Mouse (Mus musculus) heart, postnatal 14 days (tissue): ENCODE results near the gene Tmem126b. TPM values are rescaled to one million over a fixed set of nuclear protein-coding genes. Genes with fewer than 3 reads are reported as not detected.
A peak's percentile ranks its signal among the peaks of the same experiment; 100 is the strongest.

Source experiments
- DNase-seq, 2 experiments: peaks; one replicate each; pipeline ENCODE4 v3.0.0; 2021 to 2022
- intact Hi-C: fragments of 180-260 bp; cut with DNase I; formaldehyde crosslinking; loops from one replicate; pipeline ENCODE4 v1.15.1; 2025
- long read RNA-seq, 2 experiments: library from polyadenylated mRNA; stranded (forward); transcript quantifications; one replicate each; pipeline ENCODE4 v2.0.0; 2021
- total RNA-seq, 2 experiments: library from RNA; stranded (reverse); gene quantifications; 2 replicates each; pipeline ENCODE4 v1.2.3; 2021

The Tmem126b gene
- 10 to 100 TPM; 22.1 to 22.7 TPM for total RNA-seq
- long read RNA-seq, experiment 1, transcript Tmem126b-201 (5 exons, 2,259 nt) = major isoform, 79 of 84 reads
- long read RNA-seq, experiment 1, partial matches to known transcripts = 2 of 84 reads
- long read RNA-seq, experiment 1, other reads (novel, unspliced or antisense) = 3 of 84 reads
- long read RNA-seq, experiment 2, transcript Tmem126b-201 (5 exons, 2,259 nt) = major isoform, 69 of 73 reads
- long read RNA-seq, experiment 2, partial matches to known transcripts = 1 of 73 reads
- long read RNA-seq, experiment 2, other reads (novel, unspliced or antisense) = 3 of 73 reads

GRCm38 (mm10) chr7:90475793-90476312 is at the start of gene Tmem126b:
Gene Tmem126b (minus strand): TSS chr7:90476001.
- peak; percentile 97 to 99 for DNase-seq
- intact Hi-C loops = loop anchor here (1.0 kb wide), 1 partner anchor 33 kb away; no protein-coding TSS in a partner anchor

GRCm38 (mm10) chr7:90512293-90512692 is 36.5 kb upstream of the Tmem126b start:
- intact Hi-C loops = no loop called here
- no peak for DNase-seq

DNA sequence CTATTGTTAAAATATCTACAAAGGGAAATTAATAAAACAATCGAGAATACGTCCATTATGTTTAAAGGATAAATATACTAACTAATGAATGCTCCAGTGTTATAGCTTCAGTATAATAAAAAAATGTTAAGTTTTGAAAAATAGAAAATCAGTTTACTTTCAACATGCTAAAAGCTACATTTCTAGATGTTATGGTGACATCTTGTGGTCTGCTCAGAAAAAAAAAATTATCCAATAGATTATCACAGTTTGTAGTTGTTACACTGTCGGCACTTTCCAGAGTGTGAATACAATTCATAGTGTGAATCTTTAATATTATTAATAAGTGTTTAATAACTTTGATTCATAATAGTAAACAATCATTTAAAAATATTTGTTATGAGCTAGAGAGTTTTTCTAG is 32.3 kb upstream of the Tmem126b start:
- DNase-seq = no peak
- intact Hi-C loops = no loop called here

- DNase-seq = no peak
- intact Hi-C loops = no loop called here
Observed at GRCm38 (mm10) chr7:90482607-90483006, 6.8 kb upstream of the Tmem126b start.

- intact Hi-C loops = loop anchor here (1.0 kb wide), 1 partner anchor 33 kb away; no protein-coding TSS in a partner anchor
- DNase-seq = no peak
Observed at GRCm38 (mm10) chr7:90476313-90477245, 778 bp upstream of the Tmem126b start, which contains the start of gene Dlg2. Gene Dlg2 (plus strand): TSS chr7:90476672.

DNA sequence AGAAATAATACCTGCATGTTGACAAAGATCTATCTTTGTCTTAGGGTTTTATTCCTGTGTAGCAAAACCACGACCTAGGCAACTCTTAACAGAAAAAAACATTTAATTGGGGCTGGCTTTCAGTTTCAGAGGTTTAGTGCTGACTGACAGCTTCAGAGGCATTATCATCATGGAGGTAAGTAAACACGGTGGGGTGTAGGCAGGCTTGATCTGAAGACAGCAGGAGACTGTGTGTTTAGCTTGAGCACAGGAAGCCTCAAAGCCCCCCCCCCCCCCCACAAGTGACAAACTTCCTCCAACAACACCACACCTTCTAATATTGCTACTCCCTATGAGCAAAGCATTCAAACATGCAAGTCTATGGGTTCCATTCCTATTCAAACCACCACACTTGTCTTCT is 2.3 kb downstream of the Tmem126b start:
- DNase-seq = no peak
- intact Hi-C loops = no loop called here

DNA sequence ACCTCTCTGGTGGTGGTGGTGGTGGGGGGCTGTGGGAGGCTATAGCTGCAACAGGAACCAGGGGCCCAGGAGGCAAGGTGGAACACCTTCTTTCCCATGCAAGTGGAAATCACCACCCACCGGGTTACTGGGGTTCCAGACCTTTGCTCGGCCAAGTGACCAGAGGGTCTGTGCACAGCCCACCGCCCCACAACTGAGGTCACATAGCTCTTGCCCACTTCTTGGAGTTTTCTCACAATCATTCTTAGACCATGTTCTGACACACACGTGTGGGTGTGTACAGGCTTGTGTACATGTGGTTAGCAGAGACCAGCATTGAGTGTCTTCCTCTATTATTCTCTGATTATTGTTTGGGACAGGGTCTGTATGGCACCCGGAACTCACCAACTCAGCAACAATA is 14.4 kb downstream of the Tmem126b start:
- intact Hi-C loops = no loop called here
- DNase-seq = no peak

DNA sequence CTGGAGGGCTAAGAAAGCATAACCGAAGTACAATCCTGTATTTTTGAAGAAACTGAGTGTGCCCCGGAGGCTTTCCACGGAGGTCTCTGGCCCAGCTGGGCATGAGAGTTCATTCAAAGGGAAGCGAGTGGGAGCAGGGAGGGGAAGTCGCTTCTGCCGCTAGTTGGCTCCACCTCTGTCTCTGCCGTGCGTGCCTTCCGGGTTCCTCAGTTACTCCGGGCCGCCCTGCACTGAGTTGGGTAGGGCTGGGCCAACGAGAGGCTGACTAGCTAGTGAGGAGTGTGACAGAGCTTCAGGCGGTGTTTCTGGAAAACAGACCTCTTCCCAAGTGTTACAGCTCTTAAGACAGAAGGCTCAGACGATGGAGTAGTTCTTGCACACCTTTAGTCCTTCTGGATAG is 14.9 kb downstream of the Tmem126b start:
- intact Hi-C loops = no loop called here
- peak; percentile 23 to 30 for DNase-seq

- intact Hi-C loops = no loop called here
- no peak for DNase-seq
Observed at GRCm38 (mm10) chr7:90460330-90460729, 15.5 kb downstream of the Tmem126b start.

- DNase-seq = no peak
- intact Hi-C loops = no loop called here
Observed at GRCm38 (mm10) chr7:90457517-90457916, 18.3 kb downstream of the Tmem126b start.

DNA sequence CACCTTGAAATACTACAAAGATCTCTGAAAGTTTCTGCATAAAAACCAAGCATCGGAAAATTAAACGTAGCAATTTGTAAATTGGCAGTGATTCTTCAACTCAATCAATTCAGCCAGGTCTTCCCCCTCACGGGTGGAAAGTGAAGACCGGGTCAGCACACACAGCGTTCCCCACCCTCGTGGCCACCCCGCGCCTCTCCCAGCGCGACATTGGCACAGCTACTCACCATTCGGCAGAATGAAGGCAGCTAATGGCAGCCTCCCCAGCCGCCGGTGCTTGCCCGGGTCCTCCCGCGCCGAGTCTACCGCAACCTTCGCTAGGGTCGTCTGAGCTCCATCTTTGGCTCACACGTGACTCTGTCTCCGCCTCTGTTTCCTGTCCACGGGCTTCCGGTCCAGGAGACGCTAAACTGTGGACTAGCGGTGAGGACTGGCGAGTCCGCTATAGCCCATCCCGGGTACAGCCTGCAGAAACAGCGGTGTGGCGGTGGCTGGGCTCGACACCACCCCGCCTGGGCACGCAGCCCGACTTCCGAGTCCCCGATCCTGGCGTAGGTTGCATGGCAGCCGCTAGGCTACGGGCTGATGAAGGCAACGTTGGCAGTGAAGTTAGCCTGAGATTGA is 18.8 kb downstream of the Tmem126b start, which contains the start of gene Tmem126a:
Tmem126a (minus strand) TSS at position 385 of the 624 bp plus-strand sequence.
- DNase-seq = peak; percentile 82 to 85
- intact Hi-C loops = loop anchor here (1.0 kb wide), 1 partner anchor 13 kb away; no protein-coding TSS in a partner anchor

GRCm38 (mm10) chr7:90456149-90456844 is 19.5 kb downstream of the Tmem126b start:
- intact Hi-C loops = loop anchor here (1.0 kb wide), 1 partner anchor 12 kb away; no protein-coding TSS in a partner anchor
- DNase-seq = no peak

DNA sequence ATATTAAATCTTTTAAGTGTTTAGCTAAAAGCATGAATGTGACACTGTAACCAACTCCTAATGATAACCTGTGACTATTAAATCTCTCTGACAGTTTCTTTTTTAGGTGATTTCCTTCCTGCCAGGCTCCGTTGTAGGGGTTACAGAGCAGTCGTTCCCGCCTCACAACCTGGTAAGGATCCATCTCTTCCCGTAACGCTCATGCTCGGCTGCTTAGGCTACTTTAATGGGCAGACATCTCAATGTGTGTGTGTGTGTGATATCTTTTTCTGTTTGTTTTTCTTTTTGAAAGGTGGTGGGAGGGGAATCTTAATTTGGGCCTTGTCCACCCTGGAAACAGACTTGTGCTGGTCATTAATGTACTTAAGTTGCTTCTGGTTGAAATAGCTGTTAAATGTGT is 31.6 kb downstream of the Tmem126b start:
- no peak for DNase-seq
- intact Hi-C loops = loop anchor here (1.0 to 10.0 kb wide), 2 partner anchors 12 to 299 kb away; no protein-coding TSS in a partner anchor

DNA sequence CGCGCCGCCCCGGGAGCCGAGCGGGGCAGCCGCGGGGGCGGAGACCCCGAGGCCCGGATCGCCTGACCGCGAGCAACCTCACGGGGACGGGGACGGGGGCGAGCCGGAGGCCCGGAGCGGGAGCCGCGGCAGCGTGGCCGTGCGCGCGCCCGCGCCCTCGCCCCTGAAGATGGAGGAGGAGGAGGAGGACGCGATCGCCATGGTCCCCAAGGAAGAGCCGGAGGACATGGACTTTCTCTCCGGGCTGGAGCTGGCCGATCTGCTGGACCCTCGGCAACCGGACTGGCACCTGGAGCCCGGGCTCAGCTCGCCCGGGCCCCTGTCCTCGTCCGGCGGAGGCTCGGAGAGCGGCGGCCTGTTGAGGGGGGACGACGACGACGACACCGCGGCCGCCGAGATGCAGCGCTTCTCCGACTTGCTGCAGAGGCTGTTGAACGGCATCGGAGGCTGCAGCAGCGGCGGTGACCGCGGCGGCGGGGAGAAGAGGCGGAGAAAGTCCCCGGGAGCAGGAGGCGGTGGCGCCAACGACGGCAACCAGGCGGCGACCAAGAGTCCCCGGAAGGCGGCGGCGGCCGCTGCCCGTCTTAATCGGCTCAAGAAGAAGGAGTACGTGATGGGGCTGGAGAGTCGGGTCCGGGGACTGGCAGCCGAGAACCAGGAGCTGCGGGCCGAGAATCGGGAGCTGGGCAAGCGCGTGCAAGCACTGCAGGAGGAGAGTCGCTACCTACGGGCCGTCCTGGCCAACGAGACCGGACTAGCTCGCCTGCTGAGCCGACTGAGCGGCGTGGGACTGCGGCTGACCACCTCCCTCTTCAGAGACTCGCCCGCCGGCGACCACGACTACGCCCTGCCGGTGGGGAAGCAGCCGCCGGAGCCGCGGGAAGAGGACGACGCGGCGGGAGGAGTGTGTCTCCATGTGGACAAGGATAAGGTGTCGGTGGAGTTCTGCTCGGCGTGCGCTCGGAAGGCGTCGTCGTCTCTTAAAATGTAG is 32.4 kb downstream of the Tmem126b start:
- intact Hi-C loops = loop anchor here (1.0 to 10.0 kb wide), 3 partner anchors 13 to 299 kb away; partner anchors contain the start of genes Dlg2 and Tmem126b
- peak; percentile 74 to 80 for DNase-seq

- peak; percentile 96 for DNase-seq
- intact Hi-C loops = loop anchor here (1.0 to 10.0 kb wide), 2 partner anchors 34 to 298 kb away; partner anchors contain the start of genes Dlg2 and Tmem126b
Observed at GRCm38 (mm10) chr7:90442518-90443080, 33.2 kb downstream of the Tmem126b start, which contains the start of gene Crebzf. Gene Crebzf (plus strand): TSS chr7:90442729.

DNA sequence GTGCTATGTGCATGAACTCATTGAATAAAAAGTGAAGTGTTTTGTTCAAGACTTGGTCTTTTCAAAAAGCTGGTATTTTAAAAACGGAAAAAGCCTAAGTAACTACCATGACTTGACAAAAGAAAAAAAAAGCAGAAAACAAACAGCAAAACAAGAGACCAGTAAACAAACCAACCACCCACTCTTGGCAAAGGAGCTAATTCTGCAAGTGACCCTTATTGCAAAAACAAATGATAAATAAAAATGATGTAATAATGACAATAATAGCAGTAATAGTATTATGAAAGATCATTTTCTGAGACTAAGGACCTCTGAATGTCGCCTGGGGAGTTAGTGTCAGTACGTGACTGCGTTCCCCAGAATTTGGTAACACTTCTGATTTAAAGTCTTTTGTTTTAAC is 33.7 kb downstream of the Tmem126b start:
- no peak for DNase-seq
- intact Hi-C loops = loop anchor here (10.0 kb wide), 1 partner anchor 297 kb away; no protein-coding TSS in a partner anchor

DNA sequence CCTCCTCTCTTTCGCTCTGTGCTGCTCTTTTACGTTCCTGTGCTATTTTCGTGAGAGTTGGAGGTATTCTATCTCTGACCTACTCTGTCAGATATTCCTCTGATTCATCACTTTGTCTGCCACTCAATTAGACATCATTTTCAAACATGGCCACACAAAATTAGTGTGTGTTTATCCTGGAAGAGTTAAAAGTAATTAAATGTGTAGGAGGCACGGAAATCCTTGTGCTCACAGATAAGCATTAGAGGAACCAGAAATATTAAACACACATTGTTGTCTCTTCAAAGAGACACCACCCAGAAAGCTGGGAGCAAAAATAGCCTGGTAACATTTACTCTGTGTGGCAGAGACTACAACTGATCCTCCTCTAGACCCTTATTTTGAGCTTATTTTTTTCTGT is 35.8 kb downstream of the Tmem126b start:
- intact Hi-C loops = loop anchor here (10.0 kb wide), 1 partner anchor 295 kb away; no protein-coding TSS in a partner anchor
- DNase-seq = no peak

- intact Hi-C loops = no loop called here
- DNase-seq = no peak
Observed at GRCm38 (mm10) chr7:90432221-90432620, 43.6 kb downstream of the Tmem126b start.
